Mouse (Mus musculus): Measurements from ENCODE around the gene Cryz. TPM values are rescaled to one million over a fixed set of nuclear protein-coding genes. Genes with fewer than 3 reads are reported as not detected.
A peak's percentile ranks its signal among the peaks of the same experiment; 100 is the strongest.

Gene Cryz
- total RNA-seq (2021) = 10 to 100 TPM; 19.8 to 22.2 TPM

DNA sequence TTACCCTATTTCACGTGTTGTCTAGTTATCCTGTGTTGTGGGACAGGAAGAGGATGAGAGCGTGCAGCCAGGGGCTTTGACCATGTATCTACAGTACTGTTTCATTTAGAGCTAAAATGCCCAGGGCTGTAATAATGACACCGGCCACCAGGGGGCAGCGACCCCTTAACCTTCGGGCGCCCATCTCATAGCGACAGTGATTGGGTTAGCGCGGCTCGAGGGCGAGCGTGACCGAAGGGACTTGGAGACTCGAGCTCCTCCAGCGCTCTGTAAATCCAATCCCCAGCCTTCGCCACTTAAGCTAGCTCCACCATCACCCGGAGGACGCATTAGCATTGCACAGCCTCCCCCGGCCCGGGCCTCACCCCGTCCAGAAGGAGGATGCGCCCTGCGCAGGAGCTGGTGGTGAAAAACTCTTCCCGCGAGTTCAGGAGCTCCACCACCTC, at the start of gene Cryz:
Gene Cryz, plus strand, starts transcription at position 224 of the 446 bp plus-strand sequence.
- intact Hi-C loops (cut with DNase I) = loop anchor here (5.0 kb wide), 1 partner anchor 1966 kb away; the partner anchor contains the start of gene Negr1

GRCm38 (mm10) chr3:154547549-154548426, 48.7 kb upstream of the Cryz start:
- no peak for DNase-seq (ENCODE audit: low spot score in 2 of 2)
- intact Hi-C loops (cut with DNase I) = no loop called here

More for the DNA sequence above, at the start of gene Cryz:
- DNase-seq (ENCODE audit: low spot score in 2 of 2) = peak; percentile 90 to 91

GRCm38 (mm10) chr3:154548868-154549301, 47.6 kb upstream of the Cryz start:
- intact Hi-C loops (cut with DNase I) = no loop called here

DNA sequence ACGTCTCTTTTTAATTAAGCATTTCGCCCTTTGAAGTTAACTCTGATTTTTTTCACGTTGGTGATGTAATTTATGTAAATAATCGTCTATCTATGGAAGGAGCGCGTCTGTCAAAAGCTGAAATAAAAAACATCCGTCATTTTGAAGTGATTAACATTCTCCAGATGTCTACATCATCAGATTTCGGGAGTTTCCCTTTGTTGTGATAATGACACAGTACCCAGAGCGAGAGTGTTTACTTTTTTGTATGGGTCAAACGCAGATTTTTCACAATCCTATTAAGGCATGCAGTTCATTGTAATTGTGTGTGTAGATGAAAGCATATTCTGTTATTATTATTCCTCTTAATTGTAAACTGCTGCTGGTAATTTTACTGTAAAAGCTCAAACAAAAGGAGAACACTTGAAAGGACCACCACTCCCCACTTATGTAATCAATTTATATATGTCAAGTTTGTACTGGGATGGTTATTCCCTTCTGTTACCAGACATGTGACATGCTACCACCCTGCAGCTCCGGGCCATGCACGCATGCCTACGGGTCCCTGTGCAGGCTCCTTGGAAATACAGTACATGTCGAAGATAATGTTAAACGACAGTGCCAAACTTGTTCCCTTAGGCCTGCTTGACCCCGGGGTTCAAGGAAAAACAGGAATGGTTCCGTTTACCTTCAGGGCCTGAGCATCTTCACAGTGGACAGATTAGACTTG, 46.0 kb upstream of the Cryz start:
- intact Hi-C loops (cut with DNase I) = no loop called here
- DNase-seq (ENCODE audit: low spot score in 2 of 2) = no peak

More at GRCm38 (mm10) chr3:154548868-154549301, 47.6 kb upstream of the Cryz start:
- DNase-seq (ENCODE audit: low spot score in 2 of 2) = no peak

GRCm38 (mm10) chr3:154551035-154551411, 45.5 kb upstream of the Cryz start:
- intact Hi-C loops (cut with DNase I) = no loop called here
- no peak for DNase-seq (ENCODE audit: low spot score in 2 of 2)

DNA sequence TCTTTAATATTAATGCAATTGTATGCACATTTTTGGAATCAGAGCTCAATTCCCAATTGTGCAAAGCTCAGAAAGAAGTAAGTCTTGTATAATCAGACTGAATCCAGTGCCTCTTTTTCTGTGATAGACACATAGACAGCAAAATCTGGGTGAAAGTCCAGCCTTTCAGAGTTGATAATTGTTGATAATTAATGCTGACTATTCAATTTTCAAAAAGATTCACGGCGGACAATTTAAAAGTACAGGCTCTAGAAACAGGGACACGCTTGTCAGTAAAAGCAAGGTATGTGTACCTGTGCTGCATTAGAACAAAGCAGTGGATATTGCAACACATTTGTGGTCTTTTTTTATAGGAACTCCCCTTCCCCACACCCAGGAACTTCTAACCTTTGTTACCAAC, 34.3 kb upstream of the Cryz start:
- no peak for DNase-seq (ENCODE audit: low spot score in 2 of 2)
- intact Hi-C loops (cut with DNase I) = no loop called here

DNA sequence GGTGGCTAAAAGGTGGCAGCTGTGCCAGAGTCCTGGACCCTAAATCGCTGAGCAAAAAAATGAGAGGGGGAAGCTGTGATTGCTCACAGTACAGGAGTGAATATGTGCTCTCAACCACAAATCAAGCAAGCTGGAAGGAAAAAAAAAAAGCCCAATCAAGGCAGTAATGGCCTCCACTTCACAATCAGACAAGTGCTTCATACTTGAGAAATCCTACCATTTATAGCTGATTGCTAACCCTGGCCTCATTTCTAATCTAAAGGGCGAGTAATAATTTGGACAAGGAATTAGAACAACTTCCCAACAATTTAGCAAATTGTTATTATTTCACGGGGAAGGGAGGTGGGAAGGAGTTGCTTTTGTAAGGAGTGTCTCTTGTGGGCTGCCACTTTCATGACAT, 31.1 kb upstream of the Cryz start:
- intact Hi-C loops (cut with DNase I) = no loop called here
- DNase-seq (ENCODE audit: low spot score in 2 of 2) = no peak

- intact Hi-C loops (cut with DNase I) = loop anchor here (5.0 kb wide), 2 partner anchors 238 to 613 kb away; partner anchors contain the start of gene Lhx8
- no peak for DNase-seq (ENCODE audit: low spot score in 2 of 2)
Observed at GRCm38 (mm10) chr3:154570029-154570575, 26.4 kb upstream of the Cryz start.

GRCm38 (mm10) chr3:154570786-154571185, 25.7 kb upstream of the Cryz start:
- intact Hi-C loops (cut with DNase I) = loop anchor here (5.0 kb wide), 2 partner anchors 238 to 613 kb away; partner anchors contain the start of gene Lhx8

GRCm38 (mm10) chr3:154572341-154572972, 24.1 kb upstream of the Cryz start:
- DNase-seq (ENCODE audit: low spot score in 2 of 2) = peak; percentile 49 to 58
- intact Hi-C loops (cut with DNase I) = loop anchor here (1.0 to 5.0 kb wide), 3 partner anchors 240 to 615 kb away; partner anchors contain the start of gene Lhx8

More at GRCm38 (mm10) chr3:154570786-154571185, 25.7 kb upstream of the Cryz start:
- no peak for DNase-seq (ENCODE audit: low spot score in 2 of 2)

GRCm38 (mm10) chr3:154573666-154574065, 22.8 kb upstream of the Cryz start:
- intact Hi-C loops (cut with DNase I) = loop anchor here (5.0 kb wide), 2 partner anchors 241 to 616 kb away; partner anchors contain the start of gene Lhx8
- no peak for DNase-seq (ENCODE audit: low spot score in 2 of 2)

DNA sequence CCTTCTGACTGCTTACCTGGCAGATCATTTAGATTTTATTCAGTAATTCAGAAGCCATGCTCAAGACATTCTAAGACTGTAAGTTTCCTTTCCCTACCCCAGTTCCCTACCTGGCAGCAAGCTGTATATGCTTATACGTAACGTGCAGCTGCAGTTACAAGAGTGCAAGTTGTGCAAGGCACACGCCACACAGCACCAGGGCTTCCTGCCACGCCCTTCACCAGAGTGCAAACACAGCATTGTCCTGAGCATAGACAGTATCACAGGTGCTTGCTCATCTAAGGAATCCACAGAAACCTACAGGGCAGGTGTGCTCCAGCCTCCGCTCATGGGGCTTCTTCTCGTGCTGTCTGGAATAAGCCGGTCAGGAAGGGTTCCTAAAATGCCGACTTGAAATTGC, 18.6 kb upstream of the Cryz start:
- no peak for DNase-seq (ENCODE audit: low spot score in 2 of 2)
- intact Hi-C loops (cut with DNase I) = no loop called here

- intact Hi-C loops (cut with DNase I) = no loop called here
- DNase-seq (ENCODE audit: low spot score in 2 of 2) = no peak
Observed at GRCm38 (mm10) chr3:154584351-154584750, 12.2 kb upstream of the Cryz start.

DNA sequence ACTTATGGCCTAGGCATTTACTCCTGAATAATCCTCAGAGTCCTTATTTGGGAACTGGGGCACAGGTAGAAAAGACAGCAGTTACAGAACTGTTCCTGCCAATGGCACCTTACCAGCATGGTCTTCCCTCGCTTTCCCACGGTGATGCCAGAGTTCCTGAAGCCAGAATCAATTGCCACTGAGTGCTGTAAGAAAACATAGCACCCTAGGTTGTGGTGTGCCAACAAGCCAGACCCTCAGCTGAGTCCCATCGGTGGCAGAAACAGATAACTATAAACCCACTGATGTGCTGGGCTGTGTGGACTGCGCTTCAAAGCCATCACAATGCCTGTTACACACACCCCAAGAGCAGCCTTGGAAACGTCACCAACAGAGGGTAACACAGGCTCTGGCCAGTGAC, 5.5 kb upstream of the Cryz start:
- DNase-seq (ENCODE audit: low spot score in 2 of 2) = no peak
- intact Hi-C loops (cut with DNase I) = no loop called here

- no peak for DNase-seq (ENCODE audit: low spot score in 2 of 2)
- intact Hi-C loops (cut with DNase I) = no loop called here
Observed at GRCm38 (mm10) chr3:154591621-154592020, 4.9 kb upstream of the Cryz start.

DNA sequence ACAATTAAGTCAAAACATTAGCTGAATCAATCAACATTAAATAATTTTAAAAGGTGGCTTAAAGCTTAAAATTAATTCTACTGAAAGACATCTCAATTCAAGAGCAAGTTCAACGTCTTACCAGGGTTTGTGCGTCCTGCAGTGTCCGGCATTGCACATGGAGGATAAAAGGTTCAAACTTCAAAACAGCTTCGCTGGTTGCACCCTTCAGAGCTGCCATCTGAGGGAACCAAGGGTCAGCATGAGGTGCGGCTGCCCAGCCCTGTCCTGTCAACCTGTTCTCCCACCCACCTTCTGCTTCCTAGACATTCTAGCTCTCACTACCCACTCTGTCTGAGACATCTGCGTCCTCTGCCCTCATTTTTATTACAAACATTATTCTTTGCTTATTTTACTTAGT, 2.9 kb upstream of the Cryz start:
- no peak for DNase-seq (ENCODE audit: low spot score in 2 of 2)
- intact Hi-C loops (cut with DNase I) = no loop called here

GRCm38 (mm10) chr3:154594156-154594555, 2.4 kb upstream of the Cryz start:
- DNase-seq (ENCODE audit: low spot score in 2 of 2) = no peak
- intact Hi-C loops (cut with DNase I) = no loop called here

DNA sequence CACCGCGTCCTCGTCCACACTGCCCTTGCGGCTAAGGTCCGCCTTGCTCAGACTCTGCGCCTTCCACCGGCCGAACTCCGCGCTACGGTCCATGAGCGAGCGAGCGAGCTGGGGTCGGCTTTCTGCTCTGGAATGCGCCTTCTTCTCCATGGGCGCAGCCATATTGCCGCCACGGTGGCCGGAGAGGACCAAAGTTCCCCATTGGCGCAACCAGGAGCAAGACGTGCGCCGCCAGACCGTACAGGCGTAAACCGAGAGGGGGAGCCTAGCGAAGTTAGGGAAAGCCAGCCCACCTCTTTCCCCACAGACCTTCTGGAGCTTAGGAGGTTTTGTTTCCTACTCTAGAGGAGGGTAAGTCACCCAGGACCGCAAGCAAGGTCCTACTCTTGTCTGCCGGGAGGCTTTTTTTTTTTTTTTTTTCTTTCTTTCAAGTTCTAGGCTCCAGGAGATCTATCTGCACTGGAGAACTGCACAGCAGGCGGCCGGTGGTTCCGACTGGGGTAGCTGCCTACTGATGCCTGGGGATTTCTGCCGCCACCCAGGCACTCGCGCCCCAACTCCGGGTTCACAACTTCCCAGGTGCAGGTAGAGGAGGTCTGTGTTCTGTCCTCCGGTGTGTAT, 533 bp downstream of the Cryz start, which contains the start of gene Tyw3:
Gene Tyw3, minus strand, starts transcription at position 171 of the 621 bp plus-strand sequence.
- intact Hi-C loops (cut with DNase I) = loop anchor here (5.0 kb wide), 1 partner anchor 1965 kb away; the partner anchor contains the start of gene Negr1
- DNase-seq (ENCODE audit: low spot score in 2 of 2) = peak; percentile 98 to 99

GRCm38 (mm10) chr3:154597561-154597960, 1.1 kb downstream of the Cryz start:
- intact Hi-C loops (cut with DNase I) = loop anchor here (5.0 kb wide), 1 partner anchor 1965 kb away; the partner anchor contains the start of gene Negr1
- no peak for DNase-seq (ENCODE audit: low spot score in 2 of 2)
